Mouse (Mus musculus): ENCODE results near the gene Thop1. TPM values are rescaled to one million over a fixed set of nuclear protein-coding genes. Genes with fewer than 3 reads are reported as not detected.
"Not testable (repeated sequence)": the region's sequence is repeated elsewhere in the genome, so short reads cannot be mapped to it uniquely, and the experiment has no call there.

Thop1 gene
- polyA plus RNA-seq, 1 experiment from 2014 or later = 47.4 TPM

DNA sequence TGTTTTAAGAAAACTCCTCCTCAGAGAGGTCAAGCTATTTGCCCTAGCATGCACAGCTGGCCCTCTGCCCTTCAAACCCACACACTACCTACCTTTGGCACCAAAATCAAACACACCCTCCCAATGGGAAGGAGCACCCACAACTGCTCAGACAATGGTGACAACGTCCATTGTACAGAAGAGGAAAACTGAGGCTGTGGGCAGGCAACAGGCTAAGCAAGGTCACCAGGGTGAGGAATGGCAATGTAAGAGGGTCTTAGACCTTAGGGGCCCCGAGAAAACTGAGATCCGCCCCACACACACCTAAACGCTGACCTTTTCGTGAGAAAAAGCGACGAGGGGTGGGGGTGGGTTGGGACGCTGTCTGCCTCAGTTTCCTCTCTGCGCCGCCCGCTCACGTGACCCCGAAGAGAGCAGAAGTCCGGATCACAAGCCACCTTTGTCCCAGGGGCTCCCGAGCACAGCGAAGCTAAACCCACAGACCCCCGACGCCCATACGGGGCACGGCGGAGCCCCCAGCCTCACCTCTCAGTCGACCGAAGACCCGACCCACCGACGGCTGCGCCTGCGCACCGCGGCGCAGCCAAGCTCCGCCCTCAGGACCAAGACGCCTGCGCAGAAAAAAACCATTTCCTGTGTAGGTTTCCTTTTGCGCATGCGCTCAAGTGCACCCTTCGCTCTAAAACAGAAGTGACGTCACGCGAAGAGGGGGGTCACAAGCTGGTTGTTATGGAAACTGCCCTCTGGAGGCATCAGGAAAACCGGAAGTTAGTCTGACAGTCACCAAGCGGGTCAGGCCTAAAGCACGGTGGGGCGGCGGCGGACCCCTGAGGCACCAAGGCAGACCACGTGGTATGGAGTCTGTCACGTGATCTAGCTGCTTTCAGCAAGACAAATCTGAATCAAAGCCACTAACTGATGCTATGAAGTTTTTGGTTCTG is 10.0 kb upstream of the Thop1 start, which contains the start of gene Sgta:
TSS of gene Sgta (minus strand) at position 579 of the 941 bp plus-strand sequence.
- H3K27ac ChIP-seq (replicated peaks) = no peak within 1 kb of the TSS; the same call in 1 of the 2 replicates
- under 1% methylated on average over 45 of the region's 48 CpGs for WGBS
- ATAC-seq (ENCODE audit: low read depth) = peak; percentile 92

DNA sequence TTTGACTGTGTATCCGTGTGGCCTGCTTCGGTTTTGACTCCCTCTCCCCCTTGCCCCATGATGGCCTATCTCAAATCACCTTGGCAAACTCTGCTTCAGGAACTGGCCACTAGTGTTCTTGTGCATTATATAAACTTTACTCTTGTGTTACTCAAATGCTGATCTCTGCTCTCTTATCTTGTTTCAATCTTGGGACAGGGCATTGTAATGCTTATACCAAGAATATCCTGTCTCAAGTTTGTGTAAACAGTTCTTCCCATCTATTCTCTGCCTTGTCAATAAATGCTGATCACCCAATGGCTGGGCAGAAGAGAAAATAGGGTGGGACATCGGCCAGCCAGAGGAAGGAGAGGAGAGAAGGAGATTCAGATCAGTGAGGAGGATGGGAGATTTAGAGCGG is 7.1 kb upstream of the Thop1 start:
- Histone ChIP-seq H3K27me3 (no peaks in the 10 kb centered on the region), H3K36me3 (no peaks in the 10 kb centered on the region), H3K4me1 (replicated peaks) (peaks cover 20% of the 10 kb centered on the region), H3K9ac (no peak overlapping the region), H3K4me2 (no peak overlapping the region), H3K4me3 (no peak overlapping the region), H3K27ac (replicated peaks) (no peak overlapping the region), H3K9me3 (no peaks in the 10 kb centered on the region)
- 69% methylated on average over 4 of the region's 4 CpGs for WGBS
- no peak for ATAC-seq (ENCODE audit: low read depth)

More for the DNA sequence above, 10.0 kb upstream of the Thop1 start, which contains the start of gene Sgta:
- 0 out of 2 replicates have a peak, but pooled peaks cover 7% of the 10 kb centered on the region for H3K36me3 ChIP-seq
- peak within 1 kb of the TSS; percentile 88 for H3K4me3 ChIP-seq
- H3K9ac ChIP-seq = peak within 1 kb of the TSS; percentile 90
- peak within 1 kb of the TSS; percentile 91 for H3K4me2 ChIP-seq
- no peaks in the 10 kb centered on the region for H3K27me3 ChIP-seq
- H3K9me3 ChIP-seq = no peaks in the 10 kb centered on the region
- peaks cover 37% of the 10 kb centered on the region for H3K4me1 ChIP-seq (replicated peaks)

GRCm38 (mm10) chr10:81064519-81064918 is 5.3 kb upstream of the Thop1 start:
- not testable (repeated sequence) for H3K4me2 ChIP-seq; H3K27ac ChIP-seq (replicated peaks); H3K27me3 ChIP-seq; H3K9ac ChIP-seq; H3K36me3 ChIP-seq; H3K9me3 ChIP-seq; H3K4me3 ChIP-seq; H3K4me1 ChIP-seq (replicated peaks); ATAC-seq (ENCODE audit: low read depth)
- 84% methylated on average over 8 of the region's 8 CpGs for WGBS

- 77% methylated on average over 5 of the region's 5 CpGs for WGBS
- ATAC-seq (ENCODE audit: low read depth) = no peak
- H3K9me3 ChIP-seq = no peaks in the 10 kb centered on the region
- H3K27ac ChIP-seq (replicated peaks) = no peak overlapping the region
- no peaks in the 10 kb centered on the region for H3K27me3 ChIP-seq
- H3K9ac ChIP-seq = peak overlapping the region; percentile 46
- peaks cover 12% of the 10 kb centered on the region for H3K36me3 ChIP-seq
- H3K4me2 ChIP-seq = no peak overlapping the region
- H3K4me1 ChIP-seq (replicated peaks) = peaks cover 24% of the 10 kb centered on the region
- H3K4me3 ChIP-seq = no peak overlapping the region
Observed at GRCm38 (mm10) chr10:81068706-81069105, 1.1 kb upstream of the Thop1 start.

DNA sequence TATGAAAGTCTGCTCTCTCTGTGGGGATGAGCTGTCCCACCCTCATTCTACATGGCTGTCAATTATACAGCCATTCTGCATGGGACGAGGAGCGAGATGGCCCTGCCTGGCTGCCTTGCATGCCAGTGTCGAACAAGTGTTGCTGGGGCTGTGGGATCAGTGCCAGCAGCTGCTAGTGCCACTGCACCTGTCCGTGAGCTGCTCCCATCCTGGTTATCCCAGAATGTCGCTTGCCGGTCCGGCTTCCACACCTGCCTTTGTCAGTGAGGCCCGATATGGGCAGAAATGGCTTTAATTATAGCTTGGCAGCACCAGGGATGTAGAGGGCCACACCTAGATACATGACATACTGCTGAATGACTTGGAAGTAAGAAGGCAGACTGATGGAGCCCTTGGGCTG is 2.5 kb downstream of the Thop1 start:
- no peak overlapping the region for H3K4me2 ChIP-seq
- H3K27me3 ChIP-seq = no peaks in the 10 kb centered on the region
- H3K36me3 ChIP-seq = peaks cover 44% of the 10 kb centered on the region
- no peak overlapping the region for H3K27ac ChIP-seq (replicated peaks)
- peaks cover 24% of the 10 kb centered on the region for H3K4me1 ChIP-seq (replicated peaks)
- H3K4me3 ChIP-seq = no peak overlapping the region
- H3K9ac ChIP-seq = 0 out of 2 replicates have a peak overlapping the region, but pooled peaks have one; percentile 84
- 90% methylated on average over 8 of the region's 8 CpGs for WGBS
- H3K9me3 ChIP-seq = no peaks in the 10 kb centered on the region
- no peak for ATAC-seq (ENCODE audit: low read depth)

GRCm38 (mm10) chr10:81073464-81073863 is 3.6 kb downstream of the Thop1 start:
- WGBS = 71% methylated on average over 7 of the region's 7 CpGs

DNA sequence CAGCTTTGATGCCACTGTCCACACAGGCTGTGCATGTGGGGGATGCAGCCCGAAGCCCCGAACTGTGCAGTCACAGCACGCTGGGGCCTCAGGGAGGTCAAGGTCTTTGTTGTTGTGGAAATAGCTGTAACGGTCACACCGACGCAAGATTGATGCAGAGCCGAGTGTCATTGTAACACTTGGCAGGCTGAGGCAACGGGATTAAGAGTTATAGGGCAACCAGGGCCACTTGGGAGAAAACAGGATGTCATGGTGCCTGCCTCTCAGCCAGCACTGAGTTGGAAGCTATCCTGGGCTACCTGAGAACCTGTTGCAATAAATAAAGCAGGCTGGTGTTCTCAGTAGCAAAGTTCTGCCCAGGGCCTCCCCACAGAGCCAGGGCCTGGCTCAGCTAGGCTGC is 5.9 kb downstream of the Thop1 start:
- Histone ChIP-seq H3K27ac (replicated peaks) (no peak overlapping the region), H3K36me3 (peaks cover 78% of the 10 kb centered on the region), H3K4me1 (replicated peaks) (peaks cover 10% of the 10 kb centered on the region), H3K4me2 (no peak overlapping the region), H3K9ac (no peak overlapping the region), H3K27me3 (no peaks in the 10 kb centered on the region), H3K4me3 (no peak overlapping the region), H3K9me3 (no peaks in the 10 kb centered on the region)
- WGBS = 51% methylated on average over 8 of the region's 8 CpGs
- ATAC-seq (ENCODE audit: low read depth) = no peak

More at GRCm38 (mm10) chr10:81073464-81073863, 3.6 kb downstream of the Thop1 start:
- H3K9me3 ChIP-seq = no peaks in the 10 kb centered on the region
- H3K4me1 ChIP-seq (replicated peaks) = peaks cover 24% of the 10 kb centered on the region
- no peak overlapping the region for H3K27ac ChIP-seq (replicated peaks)
- no peak overlapping the region for H3K9ac ChIP-seq
- no peak overlapping the region for H3K4me3 ChIP-seq
- H3K4me2 ChIP-seq = no peak overlapping the region
- ATAC-seq (ENCODE audit: low read depth) = no peak
- peaks cover 56% of the 10 kb centered on the region for H3K36me3 ChIP-seq
- H3K27me3 ChIP-seq = no peaks in the 10 kb centered on the region

DNA sequence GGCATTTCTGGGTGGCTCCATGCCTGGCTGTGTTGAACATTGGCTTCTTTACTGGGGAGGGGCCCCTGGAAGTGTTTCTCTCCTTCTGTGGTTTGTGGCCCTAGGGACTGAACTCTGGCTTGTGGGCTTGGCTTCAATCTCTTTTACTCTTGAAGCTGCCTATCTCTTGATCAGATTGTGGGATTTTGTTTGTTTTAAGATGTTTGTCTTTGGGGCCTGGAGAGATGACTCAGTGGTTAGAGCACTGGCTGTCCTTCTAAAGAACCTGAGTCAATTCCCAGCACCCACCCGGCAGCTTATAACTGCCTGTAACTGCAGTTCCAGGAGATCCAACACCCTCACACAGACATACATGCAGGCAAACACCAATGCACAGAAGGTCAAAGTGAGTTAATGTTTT is 6.5 kb downstream of the Thop1 start:
- Histone ChIP-seq H3K4me2 (no peak overlapping the region), H3K27ac (replicated peaks) (no peak overlapping the region), H3K27me3 (no peaks in the 10 kb centered on the region), H3K9me3 (no peaks in the 10 kb centered on the region), H3K9ac (no peak overlapping the region), H3K36me3 (peaks cover 85% of the 10 kb centered on the region), H3K4me1 (replicated peaks) (peaks cover 4% of the 10 kb centered on the region), H3K4me3 (no peak overlapping the region)
- no peak for ATAC-seq (ENCODE audit: low read depth)
- WGBS = 93% methylated on average over 1 of the region's 1 CpGs

DNA sequence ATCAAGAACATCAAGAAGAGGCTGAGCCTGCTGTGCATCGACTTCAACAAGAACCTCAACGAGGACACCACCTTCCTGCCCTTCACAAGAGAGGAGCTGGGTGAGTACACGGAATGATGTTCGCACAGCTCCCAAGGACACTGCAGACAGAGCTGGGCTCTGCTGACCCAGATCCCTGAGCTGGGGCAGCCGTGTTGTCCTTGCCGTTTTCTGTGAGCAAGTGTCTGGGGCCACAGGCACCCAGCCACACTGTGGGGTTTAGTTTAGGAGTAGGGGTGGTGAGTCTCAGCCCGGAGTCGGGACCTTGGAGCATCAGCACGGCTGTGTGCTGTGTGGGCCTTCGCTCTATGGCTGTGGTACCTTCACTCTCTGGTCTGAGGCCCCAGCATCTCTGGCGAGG is 8.1 kb downstream of the Thop1 start:
- Histone ChIP-seq H3K27ac (replicated peaks) (no peak overlapping the region), H3K27me3 (no peaks in the 10 kb centered on the region), H3K9ac (no peak overlapping the region), H3K36me3 (peaks cover 96% of the 10 kb centered on the region), H3K9me3 (no peaks in the 10 kb centered on the region), H3K4me3 (no peak overlapping the region), H3K4me2 (no peak overlapping the region), H3K4me1 (replicated peaks) (no peaks in the 10 kb centered on the region)
- ATAC-seq (ENCODE audit: low read depth) = no peak
- WGBS = 93% methylated on average over 11 of the region's 11 CpGs

DNA sequence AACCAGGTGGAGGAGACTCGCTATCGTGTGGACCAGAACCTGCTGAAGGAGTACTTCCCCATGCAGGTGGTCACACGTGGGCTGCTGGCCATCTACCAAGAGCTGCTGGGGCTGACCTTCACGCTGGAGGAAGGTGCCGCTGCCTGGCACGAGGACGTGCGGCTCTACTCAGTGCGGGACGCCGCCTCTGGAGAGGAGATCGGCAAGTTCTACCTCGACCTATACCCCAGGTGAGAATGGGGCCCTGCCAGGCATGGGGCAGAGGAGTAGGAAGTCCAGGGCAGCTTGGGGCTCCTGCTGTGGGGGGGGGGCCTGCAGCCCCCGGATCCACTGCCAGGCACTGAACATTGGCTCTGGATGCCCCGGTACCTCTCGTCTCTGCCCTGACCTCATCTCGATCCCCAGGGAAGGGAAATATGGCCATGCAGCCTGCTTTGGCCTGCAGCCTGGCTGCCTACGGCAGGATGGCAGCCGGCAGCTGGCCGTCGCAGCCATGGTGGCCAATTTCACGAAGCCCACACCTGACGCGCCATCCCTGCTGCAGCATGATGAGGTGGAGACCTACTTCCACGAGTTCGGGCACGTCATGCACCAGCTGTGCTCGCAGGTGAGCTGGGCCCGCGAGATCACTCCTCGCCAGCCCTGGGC is 10.3 kb downstream of the Thop1 start:
- no peak overlapping the region for H3K4me3 ChIP-seq
- H3K9ac ChIP-seq = no peak overlapping the region
- WGBS = 94% methylated on average over 31 of the region's 31 CpGs
- peaks cover 78% of the 10 kb centered on the region for H3K36me3 ChIP-seq
- no peaks in the 10 kb centered on the region for H3K9me3 ChIP-seq
- H3K4me1 ChIP-seq (replicated peaks) = no peaks in the 10 kb centered on the region
- ATAC-seq (ENCODE audit: low read depth) = no peak
- no peak overlapping the region for H3K27ac ChIP-seq (replicated peaks)
- no peaks in the 10 kb centered on the region for H3K27me3 ChIP-seq
- H3K4me2 ChIP-seq = no peak overlapping the region

DNA sequence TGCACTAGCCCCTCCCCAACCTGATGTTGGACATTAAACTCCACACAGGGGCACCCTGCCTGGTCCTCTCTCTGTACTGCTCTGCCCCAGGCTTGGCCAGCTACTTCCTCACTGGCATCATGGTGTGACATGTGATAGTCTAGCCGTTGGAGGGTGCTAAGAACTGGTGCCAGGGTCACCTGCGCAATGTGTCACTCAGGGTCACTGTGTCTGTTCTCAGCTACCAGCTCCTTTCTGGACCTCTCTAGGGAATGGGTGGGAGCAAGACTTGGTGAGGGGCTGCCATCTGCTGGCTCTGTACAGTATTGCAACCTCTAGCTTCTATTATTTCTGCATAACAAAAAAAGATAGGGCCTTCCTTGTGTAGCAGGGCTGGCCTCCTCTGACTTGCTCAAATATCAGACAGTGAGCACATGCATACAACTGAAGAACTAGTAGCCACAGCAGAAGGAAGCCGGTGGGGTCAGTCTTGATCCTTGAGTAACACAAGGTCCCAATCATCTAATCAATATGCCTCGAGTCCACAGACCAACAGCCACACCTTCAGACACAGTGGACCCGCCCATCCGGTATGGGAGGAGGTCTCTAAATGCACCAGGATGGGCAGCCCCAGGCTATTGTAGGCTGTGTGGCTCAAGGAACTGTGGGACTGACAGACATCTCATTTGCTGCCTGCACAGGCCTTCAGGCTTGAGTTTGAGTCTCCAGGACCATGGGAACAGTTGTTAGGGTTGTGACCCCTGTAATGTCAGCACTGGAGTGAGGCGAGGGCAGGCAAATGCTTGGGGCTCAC is 12.5 kb downstream of the Thop1 start:
- WGBS = 80% methylated on average over 7 of the region's 7 CpGs
- no peaks in the 10 kb centered on the region for H3K4me1 ChIP-seq (replicated peaks)
- no peak overlapping the region for H3K9ac ChIP-seq
- H3K27me3 ChIP-seq = no peaks in the 10 kb centered on the region
- ATAC-seq (ENCODE audit: low read depth) = peak; percentile 47; the same call in 1 of the 2 replicates
- no peak overlapping the region for H3K4me3 ChIP-seq
- H3K36me3 ChIP-seq = peaks cover 59% of the 10 kb centered on the region
- no peak overlapping the region for H3K4me2 ChIP-seq
- H3K27ac ChIP-seq (replicated peaks) = no peak overlapping the region
- no peaks in the 10 kb centered on the region for H3K9me3 ChIP-seq

Data from neural tube, embryonic 13.5 days (tissue).